Mouse (Mus musculus): Measurements from ENCODE around the gene Olfr1258. TPM values are rescaled to one million over a fixed set of nuclear protein-coding genes. Genes with fewer than 3 reads are reported as not detected.
"Not testable (repeated sequence)": the region's sequence is repeated elsewhere in the genome, so short reads cannot be mapped to it uniquely, and the experiment has no call there.

Olfr1258 gene
- polyA plus RNA-seq (2015; fragmentation: Nextera tagmentation; extraction: Ambion mirVana), result not detected in 2 replicates

- Histone ChIP-seq H3K27me3 (no peaks in the 10 kb centered on the region), H3K27ac (no peak within 1 kb of the TSS), H3K4me2 (no peak within 1 kb of the TSS), H3K4me1 (replicated peaks) (no peaks in the 10 kb centered on the region), H3K36me3 (no peaks in the 10 kb centered on the region), H3K9me3 (replicated peaks) (no peaks in the 10 kb centered on the region), H3K4me3 (no peak within 1 kb of the TSS), H3K9ac (no peak within 1 kb of the TSS)
- ATAC-seq (replicated peaks; ENCODE audit: insufficient number of reproducible peaks, insufficient read depth, low FRiP score, low read depth), result no peak
Observed at GRCm38 (mm10) chr2:89927009-89927408, at the start of gene Olfr1258. Gene Olfr1258 (plus strand): TSS chr2:89927309.

- no peaks in the 10 kb centered on the region for H3K9me3 ChIP-seq (replicated peaks)
- 82% methylated on average over 1 of the region's 1 CpGs for WGBS
- no peak for ATAC-seq (replicated peaks; ENCODE audit: insufficient number of reproducible peaks, insufficient read depth, low FRiP score, low read depth)
- H3K9ac ChIP-seq, result no peak within 1 kb of the TSS
- H3K4me2 ChIP-seq, result no peak within 1 kb of the TSS
- no peaks in the 10 kb centered on the region for H3K4me1 ChIP-seq (replicated peaks)
- H3K27me3 ChIP-seq, result no peaks in the 10 kb centered on the region
- no peak within 1 kb of the TSS for H3K27ac ChIP-seq
- no peak within 1 kb of the TSS for H3K4me3 ChIP-seq
- H3K36me3 ChIP-seq, result no peaks in the 10 kb centered on the region
Observed at GRCm38 (mm10) chr2:89878137-89878536, 49.0 kb upstream of the Olfr1258 start, which contains the start of gene Olfr1257. Gene Olfr1257 (plus strand): TSS chr2:89878437.

GRCm38 (mm10) chr2:89912616-89913015, 14.5 kb upstream of the Olfr1258 start:
- WGBS, result 89% methylated on average over 9 of the region's 9 CpGs
- H3K4me3 ChIP-seq, result not testable (repeated sequence)

GRCm38 (mm10) chr2:89948564-89948963, 21.5 kb downstream of the Olfr1258 start, which contains the start of gene Olfr1259:
Gene Olfr1259 (minus strand): TSS chr2:89948664.
- H3K9me3 ChIP-seq (replicated peaks), result no peaks in the 10 kb centered on the region
- H3K4me1 ChIP-seq (replicated peaks), result no peaks in the 10 kb centered on the region
- 70% methylated on average over 5 of the region's 5 CpGs for WGBS
- ATAC-seq (replicated peaks; ENCODE audit: insufficient number of reproducible peaks, insufficient read depth, low FRiP score, low read depth), result no peak
- no peaks in the 10 kb centered on the region for H3K27me3 ChIP-seq
- H3K9ac ChIP-seq, result no peak within 1 kb of the TSS
- no peak within 1 kb of the TSS for H3K4me2 ChIP-seq
- no peaks in the 10 kb centered on the region for H3K36me3 ChIP-seq
- no peak within 1 kb of the TSS for H3K4me3 ChIP-seq
- no peak within 1 kb of the TSS for H3K27ac ChIP-seq

More at GRCm38 (mm10) chr2:89912616-89913015, 14.5 kb upstream of the Olfr1258 start:
- not testable (repeated sequence) for ATAC-seq (replicated peaks; ENCODE audit: insufficient number of reproducible peaks, insufficient read depth, low FRiP score, low read depth); H3K9ac ChIP-seq; H3K27me3 ChIP-seq; H3K4me1 ChIP-seq (replicated peaks); H3K36me3 ChIP-seq; H3K9me3 ChIP-seq (replicated peaks); H3K27ac ChIP-seq; H3K4me2 ChIP-seq

GRCm38 (mm10) chr2:89974184-89974583, 47.1 kb downstream of the Olfr1258 start, which contains the start of gene Olfr1260:
Gene Olfr1260 (plus strand): TSS chr2:89974340.
- H3K4me1 ChIP-seq (replicated peaks), result no peaks in the 10 kb centered on the region
- 61% methylated on average over 2 of the region's 2 CpGs for WGBS
- no peaks in the 10 kb centered on the region for H3K9me3 ChIP-seq (replicated peaks)
- H3K36me3 ChIP-seq, result no peaks in the 10 kb centered on the region
- no peak within 1 kb of the TSS for H3K4me2 ChIP-seq
- no peak for ATAC-seq (replicated peaks; ENCODE audit: insufficient number of reproducible peaks, insufficient read depth, low FRiP score, low read depth)
- H3K9ac ChIP-seq, result no peak within 1 kb of the TSS
- H3K4me3 ChIP-seq, result no peak within 1 kb of the TSS
- no peaks in the 10 kb centered on the region for H3K27me3 ChIP-seq
- no peak within 1 kb of the TSS for H3K27ac ChIP-seq

GRCm38 (mm10) chr2:89977709-89978108, 50.6 kb downstream of the Olfr1258 start:
- Histone ChIP-seq H3K9ac (no peak overlapping the region), H3K27me3 (no peaks in the 10 kb centered on the region), H3K4me3 (no peak overlapping the region), H3K36me3 (no peaks in the 10 kb centered on the region), H3K4me1 (replicated peaks) (no peaks in the 10 kb centered on the region), H3K27ac (no peak overlapping the region), H3K4me2 (no peak overlapping the region), H3K9me3 (replicated peaks) (no peaks in the 10 kb centered on the region)
- WGBS, result 63% methylated on average over 2 of the region's 2 CpGs
- no peak for ATAC-seq (replicated peaks; ENCODE audit: insufficient number of reproducible peaks, insufficient read depth, low FRiP score, low read depth)

Other genes with a start within 250 kb of the Olfr1258 start
- not detected in 2 replicates for gene Olfr1252, start 202.3 kb upstream of the Olfr1258 start, polyA plus RNA-seq (2015; fragmentation: Nextera tagmentation; extraction: Ambion mirVana)
- not detected in 2 replicates for gene Olfr1253, start 170.2 kb upstream of the Olfr1258 start, polyA plus RNA-seq (2015; fragmentation: Nextera tagmentation; extraction: Ambion mirVana)
- gene Olfr1254, start 133.7 kb upstream of the Olfr1258 start, polyA plus RNA-seq (2015; fragmentation: Nextera tagmentation; extraction: Ambion mirVana), result not detected in 2 replicates
- not detected in 2 replicates for gene Olfr1255, start 115.3 kb upstream of the Olfr1258 start, polyA plus RNA-seq (2015; fragmentation: Nextera tagmentation; extraction: Ambion mirVana)
- gene Olfr1256, start 85.8 kb upstream of the Olfr1258 start, polyA plus RNA-seq (2015; fragmentation: Nextera tagmentation; extraction: Ambion mirVana), result not detected in 2 replicates
- gene Olfr48, start 79.1 kb upstream of the Olfr1258 start, polyA plus RNA-seq (2015; fragmentation: Nextera tagmentation; extraction: Ambion mirVana), result not detected in 2 replicates
- not detected in 2 replicates for gene Olfr1257, start 48.9 kb upstream of the Olfr1258 start, polyA plus RNA-seq (2015; fragmentation: Nextera tagmentation; extraction: Ambion mirVana)
- gene Olfr1259, start 21.4 kb downstream of the Olfr1258 start, polyA plus RNA-seq (2015; fragmentation: Nextera tagmentation; extraction: Ambion mirVana), result not detected in 2 replicates
- not detected in 2 replicates for gene Olfr1260, start 47.0 kb downstream of the Olfr1258 start, polyA plus RNA-seq (2015; fragmentation: Nextera tagmentation; extraction: Ambion mirVana)
- gene Olfr1261, start 63.9 kb downstream of the Olfr1258 start, polyA plus RNA-seq (2015; fragmentation: Nextera tagmentation; extraction: Ambion mirVana), result not detected in 2 replicates
- not detected in 2 replicates for gene Olfr1262, start 72.8 kb downstream of the Olfr1258 start, polyA plus RNA-seq (2015; fragmentation: Nextera tagmentation; extraction: Ambion mirVana)
- gene Olfr1263, start 84.8 kb downstream of the Olfr1258 start, polyA plus RNA-seq (2015; fragmentation: Nextera tagmentation; extraction: Ambion mirVana), result not detected in 2 replicates
- gene Olfr1264, start 98.3 kb downstream of the Olfr1258 start, polyA plus RNA-seq (2015; fragmentation: Nextera tagmentation; extraction: Ambion mirVana), result not detected in 2 replicates
- not detected in 2 replicates for gene Olfr1265, start 108.0 kb downstream of the Olfr1258 start, polyA plus RNA-seq (2015; fragmentation: Nextera tagmentation; extraction: Ambion mirVana)
- gene Olfr140, start 136.3 kb downstream of the Olfr1258 start, polyA plus RNA-seq (2015; fragmentation: Nextera tagmentation; extraction: Ambion mirVana), result not detected in 2 replicates
- not detected in 2 replicates for gene Olfr1269, start 194.1 kb downstream of the Olfr1258 start, polyA plus RNA-seq (2015; fragmentation: Nextera tagmentation; extraction: Ambion mirVana)
- gene Olfr32, start 215.0 kb downstream of the Olfr1258 start, polyA plus RNA-seq (2015; fragmentation: Nextera tagmentation; extraction: Ambion mirVana), result not detected in 2 replicates
- gene Olfr1270, start 225.8 kb downstream of the Olfr1258 start, polyA plus RNA-seq (2015; fragmentation: Nextera tagmentation; extraction: Ambion mirVana), result not detected in 2 replicates